Mouse (Mus musculus): ENCODE data around the gene Dnaic1.
"Not testable (repeated sequence)": the region's sequence is repeated elsewhere in the genome, so short reads cannot be mapped to it uniquely, and the experiment has no call there.

The Dnaic1 gene

GRCm38 (mm10) chr4:41665009-41665675 is 95.6 kb downstream of the Dnaic1 start:
- DNase-seq (ENCODE audit: low read depth, low spot score) = no peak

DNA sequence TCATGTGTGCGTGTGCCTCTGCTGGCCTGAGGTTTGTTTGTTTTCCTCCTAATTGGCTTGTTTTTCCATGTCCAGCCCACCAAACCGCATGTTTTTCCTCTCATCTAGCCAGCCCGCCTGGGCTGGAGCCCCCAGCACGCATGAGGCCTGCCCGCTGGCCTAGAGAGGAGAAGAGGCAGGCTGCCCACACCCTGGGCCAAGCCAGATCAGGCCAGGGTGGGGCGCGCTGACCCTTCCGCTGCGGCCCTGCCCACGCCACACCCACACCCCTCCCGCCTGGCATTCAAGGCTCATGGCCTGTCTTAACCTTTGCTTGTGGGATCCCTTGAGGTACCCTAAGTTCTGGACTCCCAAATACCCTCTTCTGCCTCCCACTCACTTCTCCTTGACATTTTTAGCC is 97.1 kb downstream of the Dnaic1 start:
- no peak for DNase-seq (ENCODE audit: low read depth, low spot score)

GRCm38 (mm10) chr4:41670836-41671235 is 101.3 kb downstream of the Dnaic1 start:
- DNase-seq (ENCODE audit: low read depth, low spot score) = no peak

DNA sequence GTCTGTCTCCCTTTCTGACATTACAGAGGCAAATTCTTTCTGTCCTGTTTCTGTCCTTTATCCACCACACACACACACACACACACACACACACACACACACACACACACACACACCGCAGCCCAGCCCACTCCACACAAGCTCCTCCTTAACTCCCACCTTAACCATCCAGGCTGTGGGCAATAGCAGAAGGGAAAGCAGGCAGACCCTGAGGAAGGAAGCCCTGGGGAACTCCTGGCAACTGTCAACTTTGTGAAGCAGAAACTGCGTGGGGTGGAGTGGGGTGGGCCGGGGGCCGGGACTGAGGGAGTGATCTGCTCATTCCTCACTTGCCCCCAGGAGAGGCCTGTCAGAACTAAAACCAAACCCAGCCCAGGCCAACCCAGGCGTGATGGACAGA is 101.9 kb downstream of the Dnaic1 start:
- DNase-seq (ENCODE audit: low read depth, low spot score) = no peak

- DNase-seq (ENCODE audit: low read depth, low spot score) = no peak
These were observed 102.4 kb downstream of the Dnaic1 start for GRCm38 (mm10) chr4:41671963-41672480.

DNA sequence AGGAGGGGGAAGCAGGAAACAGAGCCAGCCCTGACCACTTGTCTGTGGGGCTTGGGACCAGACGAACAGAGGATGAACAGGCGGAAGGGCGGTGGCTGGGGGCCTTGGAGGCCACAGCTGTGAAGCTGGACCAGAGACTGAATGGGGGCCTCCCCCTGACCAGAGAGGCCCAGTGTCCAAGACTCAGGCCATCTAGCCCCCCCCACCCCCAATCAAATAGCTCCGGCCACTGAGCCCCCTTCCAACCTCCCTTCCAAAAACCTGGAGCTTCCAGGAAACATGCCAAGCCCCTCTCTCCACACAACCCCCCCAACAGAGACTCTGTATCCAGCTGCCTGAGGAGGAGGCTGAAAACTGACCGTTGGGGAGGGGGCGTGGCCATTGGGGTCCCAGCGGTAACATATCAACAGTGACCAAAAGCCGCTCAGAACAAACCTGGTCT is 103.0 kb downstream of the Dnaic1 start:
- no peak for DNase-seq (ENCODE audit: low read depth, low spot score)

GRCm38 (mm10) chr4:41673186-41673585 is 103.6 kb downstream of the Dnaic1 start:
- DNase-seq (ENCODE audit: low read depth, low spot score) = no peak

GRCm38 (mm10) chr4:41676248-41677005 is 106.9 kb downstream of the Dnaic1 start:
- DNase-seq (ENCODE audit: low read depth, low spot score) = no peak

GRCm38 (mm10) chr4:41677006-41677629 is 107.5 kb downstream of the Dnaic1 start:
- DNase-seq (ENCODE audit: low read depth, low spot score) = no peak

DNA sequence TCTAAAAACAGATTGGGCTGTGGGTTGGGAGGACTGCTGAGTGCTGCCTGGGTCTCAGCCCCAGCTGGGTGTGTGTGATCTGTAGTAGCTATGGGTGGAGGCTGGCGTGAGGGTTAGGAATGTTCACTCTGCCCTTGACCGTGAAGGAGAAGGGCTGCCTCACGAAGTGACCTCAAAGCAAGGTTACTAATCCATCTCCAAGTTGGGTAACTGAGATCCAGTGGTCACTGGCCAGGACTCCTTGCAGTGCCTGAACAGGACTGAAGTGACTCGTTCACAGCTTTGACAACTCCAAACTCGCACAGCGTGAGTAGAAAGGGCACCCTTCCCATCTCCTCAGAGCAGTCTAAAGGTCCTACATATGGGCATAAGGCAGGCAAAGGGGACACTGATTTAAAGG is 109.3 kb downstream of the Dnaic1 start:
- DNase-seq (ENCODE audit: low read depth, low spot score) = no peak

GRCm38 (mm10) chr4:41679291-41679690 is 109.7 kb downstream of the Dnaic1 start:
- DNase-seq (ENCODE audit: low read depth, low spot score) = no peak

GRCm38 (mm10) chr4:41681176-41681575 is 111.6 kb downstream of the Dnaic1 start:
- no peak for DNase-seq (ENCODE audit: low read depth, low spot score)

DNA sequence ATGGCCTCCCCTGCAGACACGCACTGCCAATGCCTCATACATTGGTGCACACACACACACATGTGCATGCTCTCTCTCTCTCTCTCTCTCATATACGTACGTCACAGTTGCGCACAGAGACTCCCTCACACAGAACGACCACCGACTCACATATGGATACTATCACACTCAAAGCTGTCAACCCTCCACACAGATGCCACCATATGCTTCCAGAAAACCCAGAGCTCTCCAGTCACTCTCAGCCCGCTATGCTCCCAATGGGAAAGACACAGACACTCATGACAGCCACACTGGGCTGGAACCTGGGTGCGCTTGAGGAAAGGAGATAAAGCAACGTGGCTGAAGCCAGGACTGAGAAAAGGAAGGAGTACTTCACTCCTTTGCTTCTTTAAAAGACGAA is 112.4 kb downstream of the Dnaic1 start:
- DNase-seq (ENCODE audit: low read depth, low spot score) = no peak

- DNase-seq (ENCODE audit: low read depth, low spot score) = no peak
These were observed 113.2 kb downstream of the Dnaic1 start for GRCm38 (mm10) chr4:41682789-41683188.

GRCm38 (mm10) chr4:41683303-41683702 is 113.7 kb downstream of the Dnaic1 start:
- DNase-seq (ENCODE audit: low read depth, low spot score) = not testable (repeated sequence)

DNA sequence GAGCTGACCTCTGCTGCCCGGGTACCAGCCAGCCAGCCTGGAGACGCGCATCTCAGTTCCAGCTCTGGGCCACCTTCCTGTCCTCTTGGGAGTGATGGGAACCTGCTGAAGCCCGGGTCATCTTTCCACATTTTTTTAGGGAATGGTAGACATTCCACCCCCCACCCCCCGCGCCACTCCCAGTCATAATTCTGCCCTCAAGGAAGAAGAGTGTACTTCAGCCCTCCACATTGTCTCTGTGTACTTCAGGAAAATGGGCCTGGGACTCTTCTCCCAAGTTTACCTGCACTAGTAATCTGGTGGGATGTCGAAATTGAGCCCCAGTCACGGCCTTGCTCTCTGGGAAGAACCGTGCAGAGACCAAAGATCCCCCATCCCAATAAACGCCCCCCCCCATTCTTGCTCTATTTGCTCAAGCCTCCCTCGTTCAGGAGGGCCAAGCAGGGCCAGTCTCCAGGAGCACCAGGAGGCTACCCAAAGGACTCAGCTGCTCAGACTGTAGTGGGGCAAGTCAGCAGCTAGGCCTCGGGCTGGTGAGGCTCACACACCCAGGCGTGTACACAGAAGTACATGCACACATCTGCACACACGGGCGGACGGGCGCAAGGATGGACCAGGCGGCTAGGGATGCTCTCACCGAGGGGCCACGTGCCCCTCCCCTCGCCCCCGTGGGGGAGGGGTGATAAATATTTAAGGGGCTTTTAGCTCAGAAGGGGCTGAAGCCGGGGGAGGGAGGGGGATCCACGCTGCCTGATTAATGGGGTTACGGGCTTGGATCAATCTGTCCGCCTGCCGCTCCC is 114.8 kb downstream of the Dnaic1 start:
- not testable (repeated sequence) for DNase-seq (ENCODE audit: low read depth, low spot score)

DNA sequence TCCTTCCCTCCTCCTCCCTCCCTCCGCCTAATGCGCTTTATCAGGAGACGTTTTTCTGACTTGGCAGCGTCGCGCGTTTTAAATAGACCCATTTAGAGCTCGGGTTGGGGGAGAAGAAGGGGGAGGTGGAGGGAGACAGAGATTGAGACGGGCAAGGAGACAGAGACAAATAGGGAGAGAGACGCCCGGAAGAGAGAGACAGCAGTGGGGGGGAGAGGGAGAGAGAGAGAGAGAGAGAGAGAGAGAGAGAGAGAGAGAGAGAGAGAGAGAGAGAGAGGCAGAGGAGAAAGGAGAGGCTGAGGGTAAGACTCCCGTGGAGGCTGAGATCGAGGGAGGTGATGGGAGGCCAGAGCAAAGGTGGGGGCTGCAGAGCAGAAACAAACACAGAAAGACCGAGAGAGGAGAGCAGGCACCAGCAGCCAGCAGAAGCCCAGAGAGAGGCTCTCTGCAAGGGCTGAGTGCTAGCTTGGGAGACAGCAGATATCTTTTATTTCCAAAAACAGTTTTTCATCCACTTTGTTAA is 115.4 kb downstream of the Dnaic1 start:
- not testable (repeated sequence) for DNase-seq (ENCODE audit: low read depth, low spot score)

GRCm38 (mm10) chr4:41685882-41686492 is 116.4 kb downstream of the Dnaic1 start:
- not testable (repeated sequence) for DNase-seq (ENCODE audit: low read depth, low spot score)
